Mouse (Mus musculus) myocyte (in vitro differentiated cells): ENCODE data around the gene Nxpe4. TPM values are rescaled to one million over a fixed set of nuclear protein-coding genes. Genes with fewer than 3 reads are reported as not detected.

ENCODE experiments used
- H3K27me3 ChIP-seq: one replicate; pipeline ENCODE4 v1.6.1; 2011; ENCODE audit not compliant: control insufficient read depth, insufficient read depth, insufficient read length
- H3K36me3 ChIP-seq: one replicate; pipeline ENCODE4 v1.6.1; 2011; ENCODE audit not compliant: control insufficient read depth, insufficient read depth
- H3K4me2 ChIP-seq: one replicate; pipeline ENCODE4 v1.6.1; 2011; ENCODE audit warnings: low read depth, control low read depth
- H3K4me3 ChIP-seq: one replicate; pipeline ENCODE4 v1.5.1; 2011; ENCODE audit warnings: mild to moderate bottlenecking, control low read depth, moderate library complexity
- H3K79me2 ChIP-seq: one replicate; pipeline ENCODE4 v1.6.1; 2011; ENCODE audit not compliant: control insufficient read depth, insufficient read depth
- H3ac ChIP-seq: one replicate; pipeline ENCODE4 v1.6.1; 2011; ENCODE audit not compliant: control insufficient read depth, insufficient read length
- CEBPB ChIP-seq: IDR thresholded peaks from 2 replicates; pipeline ENCODE4 v1.6.1; 2011; ENCODE audit warnings: mild to moderate bottlenecking, moderate library complexity; ENCODE audit not compliant: poor library complexity, insufficient read depth, severe bottlenecking
- E2F4 ChIP-seq: IDR thresholded peaks from one replicate; pipeline ENCODE4 v1.6.1; 2011; ENCODE audit warnings: mild to moderate bottlenecking, control low read depth, moderate library complexity; ENCODE audit not compliant: insufficient read depth
- MAX ChIP-seq: IDR thresholded peaks from one replicate; pipeline ENCODE4 v1.6.1; 2011; ENCODE audit warnings: low read depth, mild to moderate bottlenecking, control low read depth
- MYOD1 ChIP-seq, 3 experiments: IDR thresholded peaks; one replicate each; pipeline ENCODE4 v1.6.1; 2011; ENCODE audit warnings: control low read depth in 2 of 3, low read depth in 2 of 3, mild to moderate bottlenecking in 2 of 3, moderate library complexity in 1 of 3; ENCODE audit not compliant: insufficient read length in 2 of 3, control insufficient read depth in 1 of 3
- MYOG ChIP-seq, 3 experiments: IDR thresholded peaks; one replicate each; pipeline ENCODE4 v1.6.1; 2011; ENCODE audit warnings: control low read depth in 2 of 3, low read depth in 2 of 3, mild to moderate bottlenecking in 2 of 3; ENCODE audit not compliant: insufficient read length in 2 of 3, control insufficient read depth in 1 of 3, insufficient read depth in 1 of 3
- POLR2A ChIP-seq: IDR thresholded peaks from one replicate; pipeline ENCODE4 v1.6.1; 2011; ENCODE audit warnings: low read depth, mild to moderate bottlenecking, control low read depth, moderate library complexity; ENCODE audit not compliant: insufficient read length
- POLR2AphosphoS2 ChIP-seq: IDR thresholded peaks from one replicate; pipeline ENCODE4 v1.6.1; 2011; ENCODE audit warnings: low read depth, control low read depth; ENCODE audit not compliant: insufficient read length
- REST ChIP-seq: IDR thresholded peaks from one replicate; pipeline ENCODE4 v1.6.1; 2011; ENCODE audit warnings: mild to moderate bottlenecking, control low read depth, moderate library complexity; ENCODE audit not compliant: insufficient read depth, insufficient read length
- SRF ChIP-seq: IDR thresholded peaks from one replicate; pipeline ENCODE4 v1.6.1; 2011; ENCODE audit warnings: low read depth; ENCODE audit not compliant: control insufficient read depth, insufficient read length
- TCF12 ChIP-seq: IDR thresholded peaks from one replicate; pipeline ENCODE4 v1.6.1; 2011; ENCODE audit warnings: mild to moderate bottlenecking, control low read depth; ENCODE audit not compliant: poor library complexity, insufficient read depth, severe bottlenecking
- TCF3 ChIP-seq: IDR thresholded peaks from one replicate; pipeline ENCODE4 v1.6.1; 2011; ENCODE audit warnings: low read depth, control low read depth; ENCODE audit not compliant: insufficient read length
- USF1 ChIP-seq: IDR thresholded peaks from one replicate; pipeline ENCODE4 v1.6.1; 2011; ENCODE audit warnings: low read depth, mild to moderate bottlenecking, control low read depth, moderate library complexity
- polyA plus RNA-seq: library from polyadenylated mRNA; unstranded; fragments of >200 nt; fragmentation: generic; extraction: Trizol; gene quantifications from one replicate; pipeline ENCODE4 v1.2.1, GENCODE M21; 2012; ENCODE audit warnings: missing spikeins

The Nxpe4 gene
- polyA plus RNA-seq, 1 experiment, result 0.10 TPM

DNA sequence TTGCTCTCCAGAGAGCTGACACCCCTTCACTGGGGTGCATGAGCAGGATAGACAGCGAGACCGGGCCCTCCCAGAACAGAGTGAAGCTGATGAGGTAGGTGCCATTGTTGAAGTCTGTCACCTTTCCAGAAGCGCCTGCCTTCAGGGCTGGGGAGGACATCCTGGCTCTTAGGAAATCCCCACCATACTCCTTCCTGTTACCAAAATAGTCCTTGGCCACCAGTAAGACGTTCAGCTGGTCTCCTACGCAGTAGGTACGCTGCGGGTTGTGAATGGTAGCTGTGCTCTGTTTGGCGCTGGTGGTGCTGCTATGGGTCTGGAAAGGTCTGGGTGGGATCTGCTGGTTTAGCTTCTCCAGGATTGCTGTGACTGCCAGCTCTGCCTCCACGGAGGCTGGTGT is 164.5 kb downstream of the Nxpe4 start:
- Histone ChIP-seq H3K27me3 (no peaks in the 10 kb centered on the region), H3K36me3 (no peaks in the 10 kb centered on the region), H3ac (no peak overlapping the region), H3K4me3 (no peak overlapping the region), H3K4me2 (no peak overlapping the region), H3K79me2 (no peaks in the 10 kb centered on the region)
- TF ChIP-seq SRF (no peak), CEBPB (no peak), MYOD1 (IDR thresholded peaks at IDR 0.05; ENCODE audit: control insufficient read depth in 1 of 3, insufficient read length in 2 of 3, low read depth in 2 of 3) (no peak), TCF3 (no peak), POLR2A (no peak), USF1 (no peak), E2F4 (no peak), MYOG (IDR thresholded peaks at IDR 0.05; ENCODE audit: control insufficient read depth in 1 of 3, insufficient read depth in 1 of 3, insufficient read length in 2 of 3, low read depth in 2 of 3) (no peak), REST (no peak), MAX (no peak), TCF12 (no peak)

DNA sequence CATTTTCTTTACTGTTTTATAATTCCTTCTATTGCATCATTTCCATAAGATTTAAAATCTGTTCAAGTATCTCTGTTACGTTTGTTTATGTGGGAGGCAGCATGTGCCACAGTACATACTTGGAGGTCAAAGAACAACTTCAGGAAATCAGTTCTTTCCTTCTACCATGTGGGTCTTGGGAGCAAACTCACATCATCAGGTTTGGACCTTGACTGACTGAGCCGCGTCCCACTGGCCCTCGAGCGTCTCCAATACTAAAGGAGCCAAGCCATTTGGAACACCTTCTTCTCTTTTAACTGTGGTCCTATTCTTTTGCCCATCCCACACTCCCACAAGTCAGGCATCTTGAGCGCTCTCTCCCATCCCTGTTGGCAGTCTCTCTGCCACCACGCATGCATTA is 167.8 kb downstream of the Nxpe4 start:
- no peaks in the 10 kb centered on the region for H3K27me3 ChIP-seq
- no peak overlapping the region for H3K4me3 ChIP-seq
- H3K79me2 ChIP-seq, result no peaks in the 10 kb centered on the region
- no peak for TF ChIP-seq MYOG (IDR thresholded peaks at IDR 0.05; ENCODE audit: control insufficient read depth in 1 of 3, insufficient read depth in 1 of 3, insufficient read length in 2 of 3, low read depth in 2 of 3)
- TF ChIP-seq USF1, result no peak
- TF ChIP-seq CEBPB, result no peak
- no peak for TF ChIP-seq MAX
- TF ChIP-seq TCF12, result no peak
- no peaks in the 10 kb centered on the region for H3K36me3 ChIP-seq
- H3ac ChIP-seq, result no peak overlapping the region
- no peak overlapping the region for H3K4me2 ChIP-seq

DNA sequence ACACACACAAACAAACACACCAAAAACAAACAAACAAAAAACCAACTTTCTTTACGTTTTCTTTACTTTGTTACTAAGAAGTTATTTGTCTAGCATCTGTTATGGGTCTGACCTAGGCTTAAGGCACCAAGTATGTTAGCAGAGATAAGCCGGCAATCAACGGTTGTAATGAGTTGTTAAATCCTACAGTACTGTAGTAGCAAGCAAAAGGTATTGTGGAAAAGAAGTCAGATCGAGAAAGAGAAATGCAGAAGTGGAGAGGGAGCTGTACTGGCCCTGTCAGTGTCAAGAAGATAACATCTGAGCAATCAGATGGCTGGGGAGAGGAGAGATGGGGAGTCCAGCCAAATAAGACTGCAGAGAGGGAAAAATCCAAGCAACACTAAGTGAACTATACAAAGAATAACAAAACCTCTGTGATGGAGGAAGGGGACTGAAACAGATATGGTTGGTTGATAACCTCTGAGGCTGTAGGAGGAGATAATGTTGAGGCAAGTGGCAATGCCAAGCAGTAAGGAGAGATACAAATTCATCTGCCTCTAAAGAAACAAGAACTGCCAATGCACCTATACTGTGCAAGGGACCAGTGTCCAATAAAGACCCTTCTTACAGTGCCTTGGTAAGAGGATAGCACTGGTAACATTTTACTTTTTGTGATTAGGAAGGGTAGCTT is 177.1 kb downstream of the Nxpe4 start:
- H3K27me3 ChIP-seq, result no peaks in the 10 kb centered on the region
- H3K4me3 ChIP-seq, result no peak overlapping the region
- no peak overlapping the region for H3K4me2 ChIP-seq
- H3ac ChIP-seq, result no peak overlapping the region
- no peaks in the 10 kb centered on the region for H3K79me2 ChIP-seq
- no peaks in the 10 kb centered on the region for H3K36me3 ChIP-seq
- TF ChIP-seq MYOG (IDR thresholded peaks at IDR 0.05; ENCODE audit: control insufficient read depth in 1 of 3, insufficient read depth in 1 of 3, insufficient read length in 2 of 3, low read depth in 2 of 3) (no peak), SRF (no peak), POLR2AphosphoS2 (no peak), E2F4 (no peak), REST (no peak)

DNA sequence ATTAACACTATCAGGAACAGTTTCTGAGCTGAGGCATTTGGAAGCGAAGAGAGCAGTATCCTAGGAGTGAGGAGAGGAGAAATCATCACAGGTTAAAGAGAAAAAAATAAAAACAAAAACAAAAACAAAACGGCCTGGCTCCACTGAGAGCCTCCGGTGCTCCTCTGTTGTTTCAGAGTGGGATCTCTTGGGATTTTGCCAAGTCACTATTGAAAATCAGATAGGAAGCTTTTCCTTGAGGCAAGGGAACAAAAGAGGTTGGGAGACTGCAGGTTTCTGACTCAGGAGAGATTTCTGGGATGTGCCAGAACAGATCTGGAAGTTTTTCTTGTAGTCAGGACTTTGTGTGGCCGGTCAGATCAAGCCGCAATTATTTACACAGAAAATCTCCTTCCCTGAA is 177.7 kb downstream of the Nxpe4 start:
- Histone ChIP-seq H3K4me3 (no peak overlapping the region), H3ac (no peak overlapping the region), H3K79me2 (no peaks in the 10 kb centered on the region), H3K4me2 (no peak overlapping the region), H3K36me3 (no peaks in the 10 kb centered on the region), H3K27me3 (no peaks in the 10 kb centered on the region)
- TF ChIP-seq USF1 (no peak), POLR2AphosphoS2 (no peak), MYOD1 (IDR thresholded peaks at IDR 0.05; ENCODE audit: control insufficient read depth in 1 of 3, insufficient read length in 2 of 3, low read depth in 2 of 3) (no peak), SRF (no peak), TCF3 (no peak), POLR2A (no peak), CEBPB (no peak), E2F4 (no peak), MYOG (IDR thresholded peaks at IDR 0.05; ENCODE audit: control insufficient read depth in 1 of 3, insufficient read depth in 1 of 3, insufficient read length in 2 of 3, low read depth in 2 of 3) (no peak)

DNA sequence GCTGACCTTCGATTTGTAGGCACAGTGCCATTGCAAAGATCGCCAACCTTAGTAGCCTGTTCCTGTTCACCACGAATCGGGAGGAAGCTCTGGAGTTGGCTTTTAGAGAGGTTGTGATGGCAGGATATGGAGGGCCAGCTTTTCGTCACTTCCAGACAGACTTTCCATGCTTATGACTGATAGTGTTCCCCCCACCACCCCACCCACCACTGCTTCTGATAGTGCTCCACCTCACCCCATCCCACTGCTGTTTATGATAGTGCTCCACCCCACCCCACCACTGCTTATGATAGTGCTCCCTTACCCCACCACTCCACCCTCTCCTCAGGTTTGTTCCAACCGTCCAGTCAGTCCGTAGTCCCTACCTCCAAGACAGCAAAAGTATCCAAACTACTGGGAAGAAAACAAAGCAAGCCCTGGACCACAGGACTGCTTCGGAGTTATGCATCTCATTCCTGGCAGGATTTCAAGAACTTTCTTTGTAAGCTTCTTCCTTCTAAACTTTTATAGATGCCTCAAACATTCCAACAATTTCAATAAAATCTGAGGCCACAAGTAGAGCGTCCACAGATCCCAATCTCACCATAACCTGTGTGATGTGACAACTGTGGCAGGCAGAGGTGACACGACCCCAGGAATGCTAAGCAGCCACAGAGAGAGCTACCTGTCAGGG is 179.0 kb downstream of the Nxpe4 start:
- Histone ChIP-seq H3K4me2 (no peak overlapping the region), H3K36me3 (no peaks in the 10 kb centered on the region), H3K27me3 (no peaks in the 10 kb centered on the region), H3K4me3 (no peak overlapping the region), H3K79me2 (no peaks in the 10 kb centered on the region), H3ac (no peak overlapping the region)
- TF ChIP-seq POLR2A, result no peak
- no peak for TF ChIP-seq USF1
- TF ChIP-seq CEBPB, result no peak
- no peak for TF ChIP-seq MAX
- no peak for TF ChIP-seq E2F4
- TF ChIP-seq TCF12, result no peak
- no peak for TF ChIP-seq POLR2AphosphoS2
- no peak for TF ChIP-seq MYOG (IDR thresholded peaks at IDR 0.05; ENCODE audit: control insufficient read depth in 1 of 3, insufficient read depth in 1 of 3, insufficient read length in 2 of 3, low read depth in 2 of 3)
- no peak for TF ChIP-seq MYOD1 (IDR thresholded peaks at IDR 0.05; ENCODE audit: control insufficient read depth in 1 of 3, insufficient read length in 2 of 3, low read depth in 2 of 3)
- no peak for TF ChIP-seq TCF3
- TF ChIP-seq REST, result no peak
- TF ChIP-seq SRF, result no peak
